Mouse (Mus musculus) liver, embryonic 14.5 days (tissue): ENCODE data around the gene Pcsk5.

Experiments
- CTCF ChIP-seq: IDR thresholded peaks from 2 replicates; pipeline ENCODE4 v1.5.1; 2016; ENCODE audit warnings: antibody characterized with exemption, low read depth, control low read depth
- EP300 ChIP-seq: IDR thresholded peaks from 2 replicates; pipeline ENCODE4 v1.6.1; 2016; ENCODE audit warnings: antibody characterized with exemption, low read depth

DNA sequence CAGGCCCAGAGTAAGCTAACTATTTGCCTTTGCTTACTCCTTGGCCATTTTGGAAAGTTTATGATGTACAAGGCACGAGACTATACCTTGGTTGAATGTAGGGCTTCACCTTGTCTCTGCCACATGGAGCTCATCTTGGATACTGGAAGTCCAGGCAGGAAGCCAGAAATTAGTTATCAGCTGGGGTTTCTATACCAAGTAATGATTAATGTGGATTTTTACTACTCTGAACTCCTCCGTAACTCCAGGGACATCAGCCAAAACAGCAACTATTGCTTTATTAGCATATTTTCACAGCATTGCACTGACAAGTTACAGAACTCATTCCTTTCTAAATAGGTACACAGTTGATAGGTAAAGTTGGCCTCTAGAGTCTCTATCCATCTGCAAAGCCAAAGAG is 54.2 kb downstream of the Pcsk5 start:
- TF ChIP-seq CTCF (no peak), EP300 (no peak)
